Mouse (Mus musculus) kidney, postnatal 0 days (tissue): ENCODE measurements around the gene Olfr101. TPM values are rescaled to one million over a fixed set of nuclear protein-coding genes. Genes with fewer than 3 reads are reported as not detected.

ENCODE experiments used
- ATAC-seq: fragments of 200-750 bp; cut with Nextera tagmentation; replicated peaks from 2 replicates; pipeline ENCODE4 v1.8.0; 2017; ENCODE audit warnings: low read depth, moderate number of reproducible peaks, moderate TSS enrichment, moderate library complexity; ENCODE audit not compliant: low FRiP score
- DNase-seq: peaks from one replicate; pipeline ENCODE4 v3.0.0-alpha.2; 2016; ENCODE audit warnings: low spot score
- H3K27ac ChIP-seq: fragments of 300-500 bp; sonication (generic); 2 replicates; pipeline ENCODE4 v1.5.1; 2014; ENCODE audit warnings: mild to moderate bottlenecking
- H3K27me3 ChIP-seq: fragments of 300-500 bp; sonication (generic); 2 replicates; pipeline ENCODE4 v1.6.1; 2014; ENCODE audit warnings: low read length, mixed read lengths; ENCODE audit not compliant: insufficient read depth
- H3K36me3 ChIP-seq: fragments of 300-500 bp; sonication (generic); 2 replicates; pipeline ENCODE4 v1.6.1; 2014; ENCODE audit warnings: low read length, mixed read lengths; ENCODE audit not compliant: insufficient read depth
- H3K4me1 ChIP-seq: fragments of 300-500 bp; sonication (generic); replicated peaks from 2 replicates; pipeline ENCODE4 v1.6.1; 2014; ENCODE audit warnings: antibody characterized with exemption, low read length, mixed read lengths; ENCODE audit not compliant: insufficient read depth
- H3K4me2 ChIP-seq: fragments of 300-500 bp; sonication (generic); 2 replicates; pipeline ENCODE4 v1.6.1; 2014; ENCODE audit warnings: mild to moderate bottlenecking, low read length, moderate library complexity, mixed read lengths
- H3K4me3 ChIP-seq: fragments of 300-500 bp; sonication (generic); replicated peaks from 2 replicates; pipeline ENCODE4 v1.5.1; 2014; ENCODE audit warnings: low read depth, low read length
- H3K9ac ChIP-seq: fragments of 300-500 bp; sonication (generic); 2 replicates; pipeline ENCODE4 v1.6.1; 2014; ENCODE audit warnings: low read depth, low read length
- H3K9me3 ChIP-seq: fragments of 300-500 bp; sonication (generic); replicated peaks from 2 replicates; pipeline ENCODE4 v1.6.1; 2016; ENCODE audit warnings: low read length, inconsistent platforms, mixed read lengths
- CTCF ChIP-seq: IDR thresholded peaks from 2 replicates; pipeline ENCODE4 v1.5.1; 2016; ENCODE audit warnings: antibody characterized with exemption, low read depth, mild to moderate bottlenecking, moderate library complexity
- WGBS: fragments of 180-500 bp; shearing (Covaris S2); extraction: QIAGEN DNeasy Blood & Tissue Kit; methylation state at CpG from one replicate; pipeline ENCODE4 v1.1.7; 2014; 5-methylcytosine and 5-hydroxymethylcytosine counted together
- polyA plus RNA-seq: library from polyadenylated mRNA; unstranded; fragments of >200 nt; fragmentation: Nextera tagmentation; extraction: Ambion mirVana; gene quantifications from 2 replicates; pipeline ENCODE4 v1.2.1, GENCODE M21; 2015

The Olfr101 gene
- polyA plus RNA-seq, 1 experiment from 2014 or later = not detected

- Histone ChIP-seq H3K4me3 (no peak overlapping the region), H3K9ac (no peak overlapping the region), H3K27me3 (no peaks in the 10 kb centered on the region), H3K9me3 (no peaks in the 10 kb centered on the region), H3K4me1 (no peaks in the 10 kb centered on the region), H3K36me3 (no peaks in the 10 kb centered on the region), H3K4me2 (no peak overlapping the region), H3K27ac (no peak overlapping the region)
- ATAC-seq (no peak), DNase-seq (no peak)
- no peak for TF ChIP-seq CTCF
Observed at GRCm38 (mm10) chr17:37276573-37276972, 27.5 kb downstream of the Olfr101 start.

GRCm38 (mm10) chr17:37275626-37276248, 28.4 kb downstream of the Olfr101 start:
- H3K27me3 ChIP-seq = no peaks in the 10 kb centered on the region
- no peak for TF ChIP-seq CTCF
- H3K27ac ChIP-seq = no peak overlapping the region
- H3K9ac ChIP-seq = no peak overlapping the region
- no peaks in the 10 kb centered on the region for H3K36me3 ChIP-seq
- WGBS = 76% methylated on average over 2 of the region's 2 CpGs
- no peak overlapping the region for H3K4me2 ChIP-seq
- no peaks in the 10 kb centered on the region for H3K4me1 ChIP-seq
- no peak for DNase-seq
- no peaks in the 10 kb centered on the region for H3K9me3 ChIP-seq
- ATAC-seq = no peak
- no peak overlapping the region for H3K4me3 ChIP-seq

GRCm38 (mm10) chr17:37270702-37271092, 33.4 kb downstream of the Olfr101 start:
- Histone ChIP-seq H3K9me3 (no peaks in the 10 kb centered on the region), H3K4me3 (peak overlapping the region; percentile 57), H3K9ac (0 out of 2 replicates have a peak overlapping the region, but pooled peaks have one; percentile 18), H3K27me3 (no peaks in the 10 kb centered on the region), H3K36me3 (no peaks in the 10 kb centered on the region), H3K4me1 (no peaks in the 10 kb centered on the region), H3K27ac (no peak overlapping the region), H3K4me2 (peak overlapping the region; percentile 98)
- 64% methylated on average over 8 of the region's 8 CpGs for WGBS
- no peak for TF ChIP-seq CTCF
- peak; percentile 41; the same call in 1 of the 2 replicates for ATAC-seq
- peak; percentile 3 for DNase-seq

GRCm38 (mm10) chr17:37270058-37270701, 33.9 kb downstream of the Olfr101 start, which contains the start of gene H2-M3:
Gene H2-M3, plus strand, starts transcription at chr17:37270220.
- 5% methylated on average over 26 of the region's 26 CpGs for WGBS
- H3K4me1 ChIP-seq = no peaks in the 10 kb centered on the region

GRCm38 (mm10) chr17:37263626-37264025, 40.5 kb downstream of the Olfr101 start, which contains the start of gene Olfr98:
Gene Olfr98, minus strand, starts transcription at chr17:37263749.
- no peak within 1 kb of the TSS for H3K27ac ChIP-seq
- H3K9ac ChIP-seq = no peak within 1 kb of the TSS
- no peak for ATAC-seq
- no peak for DNase-seq
- no peak within 1 kb of the TSS for H3K4me3 ChIP-seq
- no peaks in the 10 kb centered on the region for H3K9me3 ChIP-seq
- no peak for TF ChIP-seq CTCF
- H3K4me1 ChIP-seq = no peaks in the 10 kb centered on the region
- H3K27me3 ChIP-seq = no peaks in the 10 kb centered on the region
- H3K4me2 ChIP-seq = no peak within 1 kb of the TSS
- no peaks in the 10 kb centered on the region for H3K36me3 ChIP-seq
- WGBS = 85% methylated on average over 1 of the region's 1 CpGs

More at GRCm38 (mm10) chr17:37270058-37270701, 33.9 kb downstream of the Olfr101 start, which contains the start of gene H2-M3:
- no peak within 1 kb of the TSS for H3K27ac ChIP-seq
- 0 out of 2 replicates have a peak within 1 kb of the TSS, but pooled peaks have one; percentile 18 for H3K9ac ChIP-seq
- H3K4me3 ChIP-seq = peak within 1 kb of the TSS; percentile 57
- DNase-seq (peak; percentile 89), ATAC-seq (peak; percentile 98)
- H3K9me3 ChIP-seq = no peaks in the 10 kb centered on the region
- H3K4me2 ChIP-seq = peak within 1 kb of the TSS; percentile 98
- H3K36me3 ChIP-seq = no peaks in the 10 kb centered on the region
- H3K27me3 ChIP-seq = no peaks in the 10 kb centered on the region
- no peak for TF ChIP-seq CTCF

GRCm38 (mm10) chr17:37250544-37250943, 53.6 kb downstream of the Olfr101 start:
- Histone ChIP-seq H3K4me1 (no peaks in the 10 kb centered on the region), H3K36me3 (no peaks in the 10 kb centered on the region), H3K9ac (no peak overlapping the region), H3K4me2 (no peak overlapping the region), H3K4me3 (no peak overlapping the region), H3K27me3 (no peaks in the 10 kb centered on the region), H3K27ac (no peak overlapping the region), H3K9me3 (no peaks in the 10 kb centered on the region)
- 11% methylated on average over 1 of the region's 1 CpGs for WGBS
- no peak for DNase-seq
- peak; percentile 56 for TF ChIP-seq CTCF
- ATAC-seq = no peak
